Mouse (Mus musculus): ENCODE results near the gene Rnaseh2c. TPM values are rescaled to one million over a fixed set of nuclear protein-coding genes. Genes with fewer than 3 reads are reported as not detected.

Rnaseh2c gene
- total and polyA plus RNA-seq, 2 experiments, result 51.4 to 56.3 TPM

DNA sequence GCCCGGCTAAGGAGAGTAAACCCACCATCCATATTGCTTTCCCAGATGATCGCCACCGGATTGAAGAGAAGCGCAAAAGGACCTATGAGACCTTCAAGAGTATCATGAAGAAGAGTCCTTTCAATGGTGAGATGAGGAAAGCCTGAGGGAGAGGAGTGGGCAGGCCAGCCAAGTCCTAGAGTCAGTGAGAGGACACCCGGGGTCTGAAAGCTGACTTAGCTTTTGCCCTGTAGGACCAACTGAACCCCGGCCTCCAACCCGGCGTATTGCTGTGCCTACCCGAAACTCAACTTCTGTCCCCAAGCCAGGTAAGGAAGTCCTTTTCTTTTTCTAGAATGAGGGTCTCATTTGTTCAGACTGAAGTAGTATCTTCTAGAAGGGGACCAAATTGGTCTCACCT lies 43.6 kb downstream of the Rnaseh2c start:
- Histone ChIP-seq H3K27ac (replicated peaks; ENCODE audit: insufficient read depth, low read depth, low read length) (no peak overlapping the region), H3K4me1 (ENCODE audit: control insufficient read depth, insufficient read depth, low read length) (peaks cover 17% of the 10 kb centered on the region), H3K4me3 (ENCODE audit: insufficient read depth, low read depth, low read length) (no peak overlapping the region), H3K27me3 (ENCODE audit: control insufficient read depth, insufficient read depth, low read length) (no peaks in the 10 kb centered on the region), H3K9ac (ENCODE audit: low read depth, low read length) (no peak overlapping the region), H3K79me2 (ENCODE audit: control insufficient read depth, insufficient read depth, low read length) (no peaks in the 10 kb centered on the region), H3K36me3 (ENCODE audit: control insufficient read depth, insufficient read depth, low read length) (peaks cover 41% of the 10 kb centered on the region)
- WGBS, result 97% methylated on average over 9 of the region's 9 CpGs
- no peak for DNase-seq (ENCODE audit: extremely low read depth, low read depth, low spot score)
- TF ChIP-seq POLR2A (IDR thresholded peaks at IDR 0.05; ENCODE audit: extremely low read depth, insufficient read depth, low read length) (no peak), CTCF (IDR thresholded peaks at IDR 0.05; ENCODE audit: low read depth, low read length) (no peak)

DNA sequence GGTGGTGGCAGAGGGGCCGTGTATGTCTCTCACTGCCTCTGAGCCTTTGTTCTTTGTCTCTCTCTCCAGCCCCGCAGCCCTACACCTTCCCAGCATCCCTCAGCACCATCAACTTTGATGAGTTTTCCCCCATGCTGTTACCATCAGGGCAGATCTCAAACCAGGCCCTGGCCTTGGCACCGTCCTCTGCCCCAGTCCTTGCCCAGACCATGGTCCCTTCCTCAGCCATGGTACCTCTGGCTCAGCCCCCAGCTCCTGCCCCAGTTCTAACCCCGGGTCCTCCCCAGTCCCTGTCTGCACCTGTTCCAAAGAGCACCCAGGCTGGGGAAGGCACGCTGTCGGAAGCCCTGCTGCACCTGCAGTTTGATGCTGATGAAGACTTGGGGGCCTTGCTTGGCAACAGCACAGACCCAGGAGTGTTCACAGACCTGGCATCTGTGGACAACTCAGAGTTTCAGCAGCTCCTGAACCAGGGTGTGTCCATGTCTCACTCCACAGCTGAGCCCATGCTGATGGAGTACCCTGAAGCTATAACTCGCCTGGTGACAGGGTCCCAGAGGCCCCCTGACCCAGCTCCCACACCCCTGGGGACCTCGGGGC lies 45.2 kb downstream of the Rnaseh2c start:
- TF ChIP-seq POLR2A (IDR thresholded peaks at IDR 0.05; ENCODE audit: extremely low read depth, insufficient read depth, low read length), result no peak
- no peak for TF ChIP-seq CTCF (IDR thresholded peaks at IDR 0.05; ENCODE audit: low read depth, low read length)
- 95% methylated on average over 8 of the region's 8 CpGs for WGBS
- Histone ChIP-seq H3K27ac (replicated peaks; ENCODE audit: insufficient read depth, low read depth, low read length) (no peak overlapping the region), H3K36me3 (ENCODE audit: control insufficient read depth, insufficient read depth, low read length) (peaks cover 33% of the 10 kb centered on the region), H3K27me3 (ENCODE audit: control insufficient read depth, insufficient read depth, low read length) (no peaks in the 10 kb centered on the region), H3K4me3 (ENCODE audit: insufficient read depth, low read depth, low read length) (no peak overlapping the region), H3K79me2 (ENCODE audit: control insufficient read depth, insufficient read depth, low read length) (no peaks in the 10 kb centered on the region), H3K4me1 (ENCODE audit: control insufficient read depth, insufficient read depth, low read length) (peaks cover 17% of the 10 kb centered on the region), H3K9ac (ENCODE audit: low read depth, low read length) (no peak overlapping the region)
- DNase-seq (ENCODE audit: extremely low read depth, low read depth, low spot score), result no peak

DNA sequence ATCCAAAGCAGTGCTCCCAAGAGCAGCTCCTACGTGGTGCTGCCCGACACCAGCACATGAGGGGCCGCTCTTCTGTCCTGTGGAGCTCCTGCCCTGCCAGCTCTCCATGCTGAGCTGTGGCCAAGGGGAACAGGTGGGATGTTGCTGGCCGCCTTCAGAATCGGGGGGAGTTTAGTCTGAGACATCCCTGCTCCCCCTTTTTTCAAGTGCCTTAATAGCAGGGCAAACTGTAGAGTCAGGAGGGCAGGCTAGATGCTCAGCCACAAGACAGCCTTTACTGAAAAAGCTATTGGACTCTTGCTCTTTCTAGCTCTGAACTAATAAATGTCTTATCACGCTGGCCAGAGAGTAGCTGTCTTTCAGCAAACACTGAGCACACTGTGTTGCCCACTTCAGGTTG lies 46.1 kb downstream of the Rnaseh2c start:
- no peaks in the 10 kb centered on the region for H3K27me3 ChIP-seq (ENCODE audit: control insufficient read depth, insufficient read depth, low read length)
- no peak for DNase-seq (ENCODE audit: extremely low read depth, low read depth, low spot score)
- peaks cover 26% of the 10 kb centered on the region for H3K36me3 ChIP-seq (ENCODE audit: control insufficient read depth, insufficient read depth, low read length)
- no peak overlapping the region for H3K4me3 ChIP-seq (ENCODE audit: insufficient read depth, low read depth, low read length)
- H3K9ac ChIP-seq (ENCODE audit: low read depth, low read length), result no peak overlapping the region
- peaks cover 17% of the 10 kb centered on the region for H3K4me1 ChIP-seq (ENCODE audit: control insufficient read depth, insufficient read depth, low read length)
- TF ChIP-seq CTCF (IDR thresholded peaks at IDR 0.05; ENCODE audit: low read depth, low read length), result no peak
- no peak for TF ChIP-seq POLR2A (IDR thresholded peaks at IDR 0.05; ENCODE audit: extremely low read depth, insufficient read depth, low read length)
- H3K79me2 ChIP-seq (ENCODE audit: control insufficient read depth, insufficient read depth, low read length), result no peaks in the 10 kb centered on the region
- 90% methylated on average over 6 of the region's 6 CpGs for WGBS
- H3K27ac ChIP-seq (replicated peaks; ENCODE audit: insufficient read depth, low read depth, low read length), result no peak overlapping the region

DNA sequence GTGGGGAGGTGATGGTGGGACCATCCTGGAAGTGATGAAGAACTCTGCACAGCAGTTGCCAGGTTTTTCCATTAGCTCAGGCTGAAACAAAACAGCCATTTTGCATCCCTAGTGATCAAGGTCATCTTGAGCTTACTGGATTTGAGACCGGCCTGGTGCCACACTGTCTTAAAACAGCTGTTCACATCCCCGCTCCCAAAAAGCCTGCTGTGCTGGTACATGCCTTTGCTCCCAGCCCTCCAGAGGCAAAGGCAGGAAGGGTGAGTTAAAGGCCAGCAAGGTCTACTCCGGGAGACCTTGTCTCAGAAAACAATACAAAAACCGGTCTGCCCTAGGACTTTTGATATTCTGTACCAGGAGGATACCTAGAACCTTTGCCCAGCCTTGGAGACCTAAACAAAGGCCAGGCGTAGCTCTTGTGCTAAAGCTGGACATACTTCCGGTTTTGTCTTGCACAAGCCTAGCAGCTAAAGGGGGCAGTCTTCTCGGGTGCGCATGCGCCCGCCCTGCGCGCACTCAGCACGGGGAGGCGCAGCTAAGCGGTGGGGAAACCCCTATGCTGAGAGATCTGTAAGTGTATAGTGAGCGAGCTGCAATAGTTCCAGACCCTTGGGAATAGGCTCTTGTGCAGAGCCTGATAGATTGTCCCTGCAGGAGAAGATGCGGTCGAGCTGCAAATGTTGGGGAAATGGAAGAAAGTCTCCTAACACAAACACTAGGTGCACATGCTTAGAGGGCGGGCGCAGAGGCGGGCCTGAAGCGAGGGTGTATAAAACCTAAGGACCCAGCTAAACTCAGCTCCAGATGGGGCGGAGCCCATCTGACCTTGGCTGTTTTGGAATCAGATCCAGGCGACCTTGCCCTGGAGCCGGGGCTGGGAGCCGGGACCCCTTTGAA lies 47.0 kb downstream of the Rnaseh2c start:
- TF ChIP-seq POLR2A (IDR thresholded peaks at IDR 0.05; ENCODE audit: extremely low read depth, insufficient read depth, low read length), result no peak
- TF ChIP-seq CTCF (IDR thresholded peaks at IDR 0.05; ENCODE audit: low read depth, low read length), result no peak
- peak overlapping the region; percentile 73 for H3K27ac ChIP-seq (replicated peaks; ENCODE audit: insufficient read depth, low read depth, low read length)
- H3K79me2 ChIP-seq (ENCODE audit: control insufficient read depth, insufficient read depth, low read length), result no peaks in the 10 kb centered on the region
- peak overlapping the region; percentile 50 for H3K9ac ChIP-seq (ENCODE audit: low read depth, low read length)
- peak; percentile 77 for DNase-seq (ENCODE audit: extremely low read depth, low read depth, low spot score)
- 5% methylated on average over 26 of the region's 26 CpGs for WGBS
- peaks cover 24% of the 10 kb centered on the region; the same call in 1 of the 2 replicates for H3K36me3 ChIP-seq (ENCODE audit: control insufficient read depth, insufficient read depth, low read length)
- no peaks in the 10 kb centered on the region for H3K27me3 ChIP-seq (ENCODE audit: control insufficient read depth, insufficient read depth, low read length)
- H3K4me1 ChIP-seq (ENCODE audit: control insufficient read depth, insufficient read depth, low read length), result peaks cover 17% of the 10 kb centered on the region
- peak overlapping the region; percentile 28; the same call in 1 of the 2 replicates for H3K4me3 ChIP-seq (ENCODE audit: insufficient read depth, low read depth, low read length)

DNA sequence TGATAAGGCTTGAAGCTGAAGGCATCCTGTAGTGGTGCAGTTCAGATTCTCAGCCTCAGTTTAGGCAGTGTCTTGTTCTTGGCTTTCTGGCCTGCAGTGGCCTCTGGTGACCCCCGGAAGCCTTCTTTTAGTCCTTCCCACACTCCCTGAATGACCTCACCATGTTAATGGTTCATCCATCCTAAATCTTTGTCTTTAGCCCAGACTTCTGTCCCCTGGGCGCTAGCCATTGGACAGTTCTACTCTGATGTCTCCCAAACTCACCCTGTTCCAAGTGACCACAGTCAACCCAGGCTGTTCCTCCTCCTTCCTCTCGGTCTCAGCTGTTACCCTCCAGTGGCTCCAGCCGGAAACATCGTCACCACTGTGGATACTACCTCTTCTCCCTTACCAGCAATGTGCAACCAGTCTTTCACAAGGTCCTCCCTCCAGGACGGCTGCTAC lies 47.6 kb downstream of the Rnaseh2c start:
- H3K9ac ChIP-seq (ENCODE audit: low read depth, low read length), result peak overlapping the region; percentile 36
- H3K4me3 ChIP-seq (ENCODE audit: insufficient read depth, low read depth, low read length), result peak overlapping the region; percentile 28; the same call in 1 of the 2 replicates
- no peaks in the 10 kb centered on the region for H3K27me3 ChIP-seq (ENCODE audit: control insufficient read depth, insufficient read depth, low read length)
- peak; percentile 70 for DNase-seq (ENCODE audit: extremely low read depth, low read depth, low spot score)
- H3K4me1 ChIP-seq (ENCODE audit: control insufficient read depth, insufficient read depth, low read length), result peaks cover 17% of the 10 kb centered on the region
- no peaks in the 10 kb centered on the region for H3K79me2 ChIP-seq (ENCODE audit: control insufficient read depth, insufficient read depth, low read length)
- TF ChIP-seq CTCF (IDR thresholded peaks at IDR 0.05; ENCODE audit: low read depth, low read length) (no peak), POLR2A (IDR thresholded peaks at IDR 0.05; ENCODE audit: extremely low read depth, insufficient read depth, low read length) (no peak)
- 22% methylated on average over 6 of the region's 6 CpGs for WGBS
- H3K27ac ChIP-seq (replicated peaks; ENCODE audit: insufficient read depth, low read depth, low read length), result peak overlapping the region; percentile 73
- peaks cover 18% of the 10 kb centered on the region; the same call in 1 of the 2 replicates for H3K36me3 ChIP-seq (ENCODE audit: control insufficient read depth, insufficient read depth, low read length)

All from liver, adult 2 months (tissue).